Mouse (Mus musculus) layer of hippocampus, adult 9-10 months (tissue): ENCODE data around the gene Zfp688.
"Not testable (repeated sequence)": the region's sequence is repeated elsewhere in the genome, so short reads cannot be mapped to it uniquely, and the experiment has no call there.

Experiments used
- DNase-seq: peaks from one replicate; pipeline ENCODE4 v3.0.0; 2022; ENCODE audit warnings: low spot score

Gene Zfp688

GRCm38 (mm10) chr7:127406002-127406987 is 15.6 kb downstream of the Zfp688 start, which contains the start of gene Zfp764:
Zfp764 (minus strand) TSS chr7:127406822.
- DNase-seq, result peak; percentile 91

- not testable (repeated sequence) for DNase-seq
Measured at GRCm38 (mm10) chr7:127404101-127404500, 17.8 kb downstream of the Zfp688 start.

GRCm38 (mm10) chr7:127402980-127403379 is 18.9 kb downstream of the Zfp688 start:
- no peak for DNase-seq

- DNase-seq, result no peak
Measured at GRCm38 (mm10) chr7:127400355-127400754, 21.5 kb downstream of the Zfp688 start.

- no peak for DNase-seq
Measured at GRCm38 (mm10) chr7:127393944-127394333, 27.9 kb downstream of the Zfp688 start.

GRCm38 (mm10) chr7:127393157-127393943 is 28.5 kb downstream of the Zfp688 start, which contains the start of gene E430018J23Rik:
E430018J23Rik (minus strand) TSS chr7:127393629.
- DNase-seq, result peak; percentile 99

GRCm38 (mm10) chr7:127392251-127392824 is 29.5 kb downstream of the Zfp688 start:
- no peak for DNase-seq

- DNase-seq, result no peak
Measured at GRCm38 (mm10) chr7:127391538-127391937, 30.3 kb downstream of the Zfp688 start.

- no peak for DNase-seq
Measured at GRCm38 (mm10) chr7:127390306-127390705, 31.6 kb downstream of the Zfp688 start.

GRCm38 (mm10) chr7:127388201-127388600 is 33.7 kb downstream of the Zfp688 start:
- not testable (repeated sequence) for DNase-seq

- DNase-seq, result peak; percentile 93
Measured at GRCm38 (mm10) chr7:127386641-127387392, 35.1 kb downstream of the Zfp688 start, which contains the start of gene 9130019O22Rik. 9130019O22Rik (minus strand) TSS chr7:127387166.

GRCm38 (mm10) chr7:127385560-127385959 is 36.3 kb downstream of the Zfp688 start:
- DNase-seq, result not testable (repeated sequence)

- DNase-seq, result no peak
Measured at GRCm38 (mm10) chr7:127378310-127378921, 43.5 kb downstream of the Zfp688 start.

GRCm38 (mm10) chr7:127375271-127376245 is 46.3 kb downstream of the Zfp688 start, which contains the start of gene Zfp747:
Zfp747 (minus strand) TSS chr7:127376050.
- peak; percentile 96 for DNase-seq

GRCm38 (mm10) chr7:127371870-127372269 is 50.0 kb downstream of the Zfp688 start:
- DNase-seq, result not testable (repeated sequence)

- no peak for DNase-seq
Measured at GRCm38 (mm10) chr7:127371213-127371612, 50.7 kb downstream of the Zfp688 start.
